Mouse (Mus musculus) E14TG2a.4 (cell line): Measurements from ENCODE around the gene Tex2.

Experiments
- CTCF ChIP-seq: conservative IDR thresholded peaks from 2 replicates; pipeline ENCODE4 v1.5.1; 2014; ENCODE audit warnings: low read length
- POU5F1 ChIP-seq: IDR thresholded peaks from 2 replicates; pipeline ENCODE4 v1.6.1; 2014; ENCODE audit warnings: low read length, borderline replicate concordance

DNA sequence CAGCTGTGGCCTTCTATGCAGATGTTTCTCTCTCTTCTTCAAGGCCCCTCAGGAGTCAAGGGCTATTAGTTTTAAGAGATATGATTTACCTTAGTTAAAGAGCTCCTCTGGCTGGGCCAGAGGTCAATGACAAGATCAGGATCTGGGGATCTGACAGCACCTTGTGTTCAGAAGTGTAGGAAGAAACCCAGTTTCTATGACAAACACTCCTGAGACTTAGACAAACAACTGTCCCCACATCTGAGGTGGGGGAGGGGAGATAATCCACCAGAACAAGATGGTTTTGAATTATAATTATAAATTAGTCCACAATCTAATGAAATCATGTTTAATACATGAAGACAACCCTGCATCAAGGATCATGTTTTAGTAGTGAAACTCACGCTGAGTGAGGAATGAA lies 134.5 kb downstream of the Tex2 start:
- no peak for TF ChIP-seq CTCF
- no peak for TF ChIP-seq POU5F1
